Mouse (Mus musculus) embryonic fibroblast, embryonic 13.5 days (primary cell): ENCODE data around the gene Guf1.

Experiments used
- CTCF ChIP-seq: IDR thresholded peaks from 2 replicates; pipeline ENCODE4 v1.5.1; 2011; ENCODE audit warnings: mild to moderate bottlenecking, control low read depth, low read length, moderate library complexity, borderline replicate concordance; ENCODE audit not compliant: insufficient read depth
- POLR2A ChIP-seq: IDR thresholded peaks from 2 replicates; pipeline ENCODE4 v1.6.1; 2011; ENCODE audit warnings: low read depth, mild to moderate bottlenecking, control low read depth, low read length, moderate library complexity

- TF ChIP-seq CTCF = no peak
- TF ChIP-seq POLR2A = peak; percentile 88
These were observed at the start of gene Guf1 for GRCm38 (mm10) chr5:69556628-69557403.
